Mouse (Mus musculus) urinary bladder, adult 2 months (tissue): ENCODE results near the gene Ttc21b. TPM values are rescaled to one million over a fixed set of nuclear protein-coding genes. Genes with fewer than 3 reads are reported as not detected.
"Not testable (repeated sequence)": the region's sequence is repeated elsewhere in the genome, so short reads cannot be mapped to it uniquely, and the experiment has no call there.

ENCODE experiments used
- DNase-seq: peaks from one replicate; pipeline ENCODE4 v3.0.0; 2022; ENCODE audit warnings: low spot score
- polyA plus RNA-seq: library from polyadenylated mRNA; depleted of rRNA; stranded (reverse); fragments of >200 nt; gene quantifications from 2 replicates; pipeline ENCODE4 v1.2.3, GENCODE M21; 2012; rRNA removed

Gene Ttc21b
- polyA plus RNA-seq = 10.8 and 12.9 TPM in 2 replicates

- DNase-seq = peak; percentile 89
Measured at GRCm38 (mm10) chr2:66256220-66257131, at the start of gene Ttc21b. Gene Ttc21b, minus strand, starts transcription at chr2:66256617.

- no peak for DNase-seq
Measured at GRCm38 (mm10) chr2:66272551-66272950, 16.1 kb upstream of the Ttc21b start.

GRCm38 (mm10) chr2:66244013-66244412 lies 12.4 kb downstream of the Ttc21b start:
- no peak for DNase-seq

GRCm38 (mm10) chr2:66240334-66240733 lies 16.1 kb downstream of the Ttc21b start:
- DNase-seq = no peak

- no peak for DNase-seq
Measured at GRCm38 (mm10) chr2:66238886-66239285, 17.5 kb downstream of the Ttc21b start.

GRCm38 (mm10) chr2:66220954-66221353 lies 35.5 kb downstream of the Ttc21b start:
- DNase-seq = no peak

GRCm38 (mm10) chr2:66209875-66210274 lies 46.5 kb downstream of the Ttc21b start:
- no peak for DNase-seq

GRCm38 (mm10) chr2:66209353-66209752 lies 47.1 kb downstream of the Ttc21b start:
- DNase-seq = no peak

GRCm38 (mm10) chr2:66206796-66207195 lies 49.6 kb downstream of the Ttc21b start:
- no peak for DNase-seq

- DNase-seq = no peak
Measured at GRCm38 (mm10) chr2:66204218-66204617, 52.2 kb downstream of the Ttc21b start.

- no peak for DNase-seq
Measured at GRCm38 (mm10) chr2:66200195-66200594, 56.2 kb downstream of the Ttc21b start.

- no peak for DNase-seq
Measured at GRCm38 (mm10) chr2:66191691-66192100, 64.7 kb downstream of the Ttc21b start.

GRCm38 (mm10) chr2:66190157-66190556 lies 66.3 kb downstream of the Ttc21b start:
- DNase-seq = no peak

GRCm38 (mm10) chr2:66189197-66189596 lies 67.2 kb downstream of the Ttc21b start:
- not testable (repeated sequence) for DNase-seq

- no peak for DNase-seq
Measured at GRCm38 (mm10) chr2:66187520-66187919, 68.9 kb downstream of the Ttc21b start.

- DNase-seq = no peak
Measured at GRCm38 (mm10) chr2:66184431-66185164, 71.8 kb downstream of the Ttc21b start.

- no peak for DNase-seq
Measured at GRCm38 (mm10) chr2:66180293-66180692, 76.1 kb downstream of the Ttc21b start.

- no peak for DNase-seq
Measured at GRCm38 (mm10) chr2:66179782-66180181, 76.6 kb downstream of the Ttc21b start.

GRCm38 (mm10) chr2:66178848-66179215 lies 77.6 kb downstream of the Ttc21b start:
- no peak for DNase-seq

GRCm38 (mm10) chr2:66177886-66178847 lies 78.2 kb downstream of the Ttc21b start:
- no peak for DNase-seq

GRCm38 (mm10) chr2:66177017-66177416 lies 79.4 kb downstream of the Ttc21b start:
- DNase-seq = no peak

GRCm38 (mm10) chr2:66173134-66173533 lies 83.3 kb downstream of the Ttc21b start:
- no peak for DNase-seq
